Mouse (Mus musculus) T-cell, adult 2 months (primary cell): ENCODE data around the gene Lta.

Experiments used
- DNase-seq: peaks from one replicate; pipeline ENCODE4 v3.0.0; 2022; ENCODE audit warnings: low spot score

Lta gene

DNA sequence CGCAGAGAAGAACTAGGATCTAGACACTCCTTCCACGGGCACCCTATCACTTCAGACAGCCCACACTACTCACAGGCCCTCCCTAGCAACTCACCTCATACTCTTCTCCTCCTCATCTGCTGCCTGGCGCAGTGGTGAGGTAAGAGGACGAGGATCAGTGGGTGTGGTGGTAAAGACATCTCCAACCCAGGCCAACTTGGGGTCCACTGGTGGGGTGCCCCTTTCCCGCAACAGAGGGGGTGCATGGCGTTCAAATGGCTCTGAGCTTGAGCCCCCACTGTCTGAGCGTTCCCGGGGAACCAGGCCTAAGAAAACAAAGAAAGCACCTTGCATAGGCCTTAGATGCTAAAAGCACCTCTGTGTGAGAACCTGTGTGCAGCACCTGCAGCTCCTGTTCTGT is 47.9 kb downstream of the Lta start:
- DNase-seq, result no peak

- no peak for DNase-seq
Observed at GRCm38 (mm10) chr17:35156461-35157200, 48.5 kb downstream of the Lta start.

DNA sequence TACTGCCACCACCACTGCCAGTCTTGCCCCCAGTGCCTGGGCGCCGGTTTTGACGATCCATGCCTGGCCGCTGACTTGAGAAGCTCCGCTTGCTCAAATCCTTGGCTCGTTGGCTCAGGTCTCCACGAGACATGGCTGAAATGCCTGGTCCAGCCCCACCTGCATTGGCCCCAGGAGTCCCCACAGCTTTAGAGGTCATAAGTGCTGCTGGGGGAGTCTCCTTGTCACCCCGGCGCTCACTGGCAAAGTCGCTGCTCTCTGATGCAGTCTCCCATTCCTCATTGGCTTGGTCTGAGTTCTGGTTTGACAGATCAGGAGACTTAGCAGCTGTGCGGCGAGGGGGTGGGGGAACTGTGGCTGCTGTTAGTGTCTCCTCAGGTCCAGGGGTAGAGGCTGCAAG is 49.7 kb downstream of the Lta start:
- DNase-seq, result no peak

GRCm38 (mm10) chr17:35154616-35155015 is 50.5 kb downstream of the Lta start:
- no peak for DNase-seq

GRCm38 (mm10) chr17:35153931-35154330 is 51.2 kb downstream of the Lta start:
- DNase-seq, result no peak
